Mouse (Mus musculus) heart, embryonic 14.5 days (tissue): ENCODE results near the gene Ociad2. TPM values are rescaled to one million over a fixed set of nuclear protein-coding genes. Genes with fewer than 3 reads are reported as not detected.

Experiments used
- ATAC-seq: fragments of 200-750 bp; cut with Nextera tagmentation; 2 replicates; pipeline ENCODE4 v1.8.0; 2017; ENCODE audit warnings: low read depth, moderate TSS enrichment; ENCODE audit not compliant: insufficient number of reproducible peaks, insufficient read depth, low FRiP score
- H3K27ac ChIP-seq, 2 experiments: fragments of 200-500 bp in 1 of 2; fragments of 300-500 bp in 1 of 2; sonication (generic) in 1 of 2; replicated peaks in 1 of 2; 2 replicates each; pipeline ENCODE4 v1.5.1; 2012 to 2014; ENCODE audit warnings: low read depth in 2 of 2, low read length in 2 of 2, control low read depth in 1 of 2, mild to moderate bottlenecking in 1 of 2, mixed read lengths in 1 of 2; ENCODE audit not compliant: control insufficient read depth in 1 of 2, insufficient read depth in 1 of 2
- H3K27me3 ChIP-seq: fragments of 300-500 bp; sonication (generic); 2 replicates; pipeline ENCODE4 v1.6.1; 2014; ENCODE audit warnings: mild to moderate bottlenecking, low read length, control low read depth; ENCODE audit not compliant: control insufficient read depth, insufficient read depth
- H3K36me3 ChIP-seq: fragments of 300-500 bp; sonication (generic); 2 replicates; pipeline ENCODE4 v1.6.1; 2014; ENCODE audit warnings: mild to moderate bottlenecking, control low read depth, low read length, mixed read lengths; ENCODE audit not compliant: control insufficient read depth, insufficient read depth
- H3K4me1 ChIP-seq, 2 experiments: fragments of 200-500 bp in 1 of 2; fragments of 300-500 bp in 1 of 2; sonication (generic) in 1 of 2; 2 replicates each; pipeline ENCODE4 v1.6.1; 2012 to 2014; ENCODE audit warnings: low read length in 2 of 2, control low read depth in 1 of 2, mixed read lengths in 1 of 2; ENCODE audit not compliant: control insufficient read depth in 2 of 2, insufficient read depth in 2 of 2
- H3K4me2 ChIP-seq: fragments of 300-500 bp; sonication (generic); 2 replicates; pipeline ENCODE4 v1.6.1; 2014; ENCODE audit warnings: mild to moderate bottlenecking, low read length
- H3K4me3 ChIP-seq, 2 experiments: fragments of 200-500 bp in 1 of 2; fragments of 300-500 bp in 1 of 2; sonication (generic) in 1 of 2; 2 replicates each; pipeline ENCODE4 v1.5.1; 2012 to 2014; ENCODE audit warnings: low read length in 2 of 2, mild to moderate bottlenecking in 2 of 2, control low read depth in 1 of 2, low read depth in 1 of 2, moderate library complexity in 1 of 2; ENCODE audit not compliant: control insufficient read depth in 1 of 2, insufficient read depth in 1 of 2
- H3K9ac ChIP-seq: fragments of 300-500 bp; sonication (generic); 2 replicates; pipeline ENCODE4 v1.6.1; 2014; ENCODE audit warnings: mild to moderate bottlenecking, low read length
- H3K9me3 ChIP-seq: fragments of 300-500 bp; sonication (generic); 2 replicates; pipeline ENCODE4 v1.6.1; 2016; ENCODE audit warnings: low read length, control low read depth; ENCODE audit not compliant: control insufficient read depth
- WGBS: fragments of 180-500 bp; shearing (Covaris S2); extraction: QIAGEN DNeasy Blood & Tissue Kit; methylation state at CpG from one replicate; pipeline ENCODE4 v1.1.7; 2014; 5-methylcytosine and 5-hydroxymethylcytosine counted together
- polyA plus RNA-seq: library from polyadenylated mRNA; unstranded; fragments of >200 nt; fragmentation: Nextera tagmentation; extraction: Ambion mirVana; gene quantifications from 2 replicates; pipeline ENCODE4 v1.2.1, GENCODE M21; 2014

Ociad2 gene
- polyA plus RNA-seq, 1 experiment from 2014 or later = 22.2 TPM

DNA sequence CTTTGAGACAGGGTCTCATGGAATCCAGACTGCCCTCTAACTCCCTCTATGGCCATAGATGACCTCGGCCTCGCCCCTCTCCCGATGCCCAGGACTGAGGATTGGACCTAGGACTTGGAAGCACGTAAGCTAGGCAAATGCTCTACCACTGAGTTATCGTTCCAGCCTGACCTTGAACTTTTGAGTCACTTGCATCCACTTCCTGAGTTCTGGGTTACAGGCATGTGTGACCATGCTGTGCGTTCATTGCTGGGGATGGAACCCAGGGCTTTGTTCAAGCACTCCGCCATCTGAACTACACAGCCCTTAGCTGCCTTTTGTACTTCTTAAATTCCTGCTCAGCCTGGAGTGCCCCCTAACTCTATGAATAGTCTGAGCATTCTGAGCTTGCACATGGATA is 35.7 kb upstream of the Ociad2 start:
- H3K36me3 ChIP-seq = no peaks in the 10 kb centered on the region
- 84% methylated on average over 7 of the region's 7 CpGs for WGBS
- H3K9ac ChIP-seq = no peak overlapping the region
- H3K4me1 ChIP-seq = 0 out of 4 replicates have a peak, but pooled peaks cover 0 to 2% of the 10 kb centered on the region in 2 experiments
- peaks cover 8% of the 10 kb centered on the region; the same call in 1 of the 2 replicates for H3K27me3 ChIP-seq
- H3K4me3 ChIP-seq = no peak overlapping the region
- H3K4me2 ChIP-seq = no peak overlapping the region
- ATAC-seq = no peak
- H3K9me3 ChIP-seq = no peaks in the 10 kb centered on the region
- no peak overlapping the region for H3K27ac ChIP-seq

DNA sequence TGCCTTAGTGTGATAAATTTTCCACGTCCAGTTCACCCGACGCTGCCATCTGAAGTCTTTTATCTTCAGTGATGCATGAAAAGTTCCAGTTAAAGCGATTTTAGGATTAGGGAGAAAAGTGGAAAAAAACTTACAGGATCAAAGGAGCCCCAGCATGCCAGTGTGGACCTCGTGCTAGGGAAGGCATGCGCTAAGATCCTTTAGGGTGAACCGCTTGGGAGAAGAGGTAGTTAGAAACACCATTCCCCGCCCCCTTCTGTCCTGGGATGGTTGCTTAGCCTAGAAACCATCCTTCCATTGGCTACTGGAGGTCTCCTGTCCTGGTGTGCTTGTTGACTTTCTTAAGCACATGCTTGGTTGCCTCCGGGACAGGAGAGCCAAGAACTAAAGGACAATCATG is 35.2 kb upstream of the Ociad2 start:
- ATAC-seq = no peak
- Histone ChIP-seq H3K9me3 (no peaks in the 10 kb centered on the region), H3K36me3 (no peaks in the 10 kb centered on the region), H3K4me3 (no peak overlapping the region), H3K27ac (no peak overlapping the region), H3K4me1 (0 out of 4 replicates have a peak, but pooled peaks cover 0 to 2% of the 10 kb centered on the region in 2 experiments), H3K27me3 (peaks cover 8% of the 10 kb centered on the region; the same call in 1 of the 2 replicates), H3K9ac (no peak overlapping the region), H3K4me2 (no peak overlapping the region)
- 74% methylated on average over 9 of the region's 9 CpGs for WGBS

DNA sequence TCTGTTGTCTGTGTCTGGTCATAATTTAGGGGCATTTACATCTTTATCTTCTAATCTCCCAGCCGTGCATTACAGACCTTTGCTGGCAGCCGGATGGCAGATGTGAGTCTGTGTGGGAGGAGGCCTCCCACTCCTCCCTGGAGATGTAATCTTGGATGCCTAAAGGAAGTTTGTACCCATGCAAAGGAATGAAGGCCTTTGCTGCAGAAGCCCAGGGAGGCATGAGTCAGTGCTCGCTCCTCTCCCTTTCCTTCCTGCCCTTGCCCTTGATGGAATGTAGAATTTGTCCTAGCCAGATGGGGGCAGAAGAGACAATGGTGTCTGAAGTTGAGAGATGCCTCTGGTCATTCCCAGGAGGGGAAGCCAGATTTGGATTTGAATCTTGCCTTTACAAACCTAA is 32.4 kb upstream of the Ociad2 start:
- Histone ChIP-seq H3K4me3 (no peak overlapping the region), H3K36me3 (no peaks in the 10 kb centered on the region), H3K27me3 (no peaks in the 10 kb centered on the region), H3K9me3 (no peaks in the 10 kb centered on the region), H3K4me2 (no peak overlapping the region), H3K9ac (no peak overlapping the region), H3K27ac (no peak overlapping the region), H3K4me1 (0 out of 4 replicates have a peak, but pooled peaks cover 0 to 2% of the 10 kb centered on the region in 2 experiments)
- ATAC-seq = no peak
- WGBS = 36% methylated on average over 3 of the region's 3 CpGs

DNA sequence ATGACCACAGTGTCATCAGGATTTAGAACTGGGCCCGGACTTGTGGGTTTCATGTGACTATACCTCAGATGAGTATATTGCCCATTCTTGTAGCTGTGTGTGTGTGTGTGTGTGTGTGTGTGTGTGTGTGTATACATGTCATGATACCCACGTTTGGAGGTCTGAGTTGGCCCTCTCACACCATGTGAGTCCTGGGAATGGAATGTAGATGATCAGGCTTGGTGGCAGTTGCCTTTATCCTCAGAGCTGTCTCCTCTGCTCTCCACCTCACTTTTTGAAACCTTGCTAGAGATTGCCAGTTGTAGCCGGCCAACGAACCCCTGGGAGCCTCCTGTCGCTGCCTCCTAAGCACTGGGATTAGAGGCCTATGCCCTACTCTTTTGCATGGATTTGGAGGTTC is 31.8 kb upstream of the Ociad2 start:
- no peak for ATAC-seq
- WGBS = 63% methylated on average over 5 of the region's 5 CpGs

DNA sequence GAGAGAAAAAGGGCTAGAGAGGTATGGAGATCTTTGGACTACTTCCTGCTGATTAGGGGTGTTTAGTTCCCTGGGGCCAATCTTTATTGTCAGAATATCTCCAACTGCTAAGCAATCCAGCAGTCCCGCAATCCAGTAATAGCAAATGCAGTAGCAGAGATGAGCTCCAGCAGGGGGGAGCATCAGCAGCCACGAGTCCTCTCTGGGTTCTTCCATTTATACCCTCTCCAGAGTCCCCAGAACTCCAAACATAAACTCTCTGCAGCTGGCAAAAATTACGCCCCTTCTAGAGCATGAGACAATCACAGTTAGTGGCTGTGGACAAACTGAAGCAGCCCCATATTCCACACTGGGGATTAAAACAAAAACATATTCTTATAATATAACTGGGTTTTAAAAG is 28.9 kb upstream of the Ociad2 start:
- Histone ChIP-seq H3K27ac (no peak overlapping the region), H3K4me1 (no peaks in the 10 kb centered on the region), H3K4me3 (no peak overlapping the region), H3K4me2 (no peak overlapping the region), H3K9ac (no peak overlapping the region), H3K36me3 (no peaks in the 10 kb centered on the region), H3K27me3 (no peaks in the 10 kb centered on the region), H3K9me3 (no peaks in the 10 kb centered on the region)
- ATAC-seq = no peak
- WGBS = 49% methylated on average over 3 of the region's 3 CpGs

More for the DNA sequence above, 31.8 kb upstream of the Ociad2 start:
- Histone ChIP-seq H3K36me3 (no peaks in the 10 kb centered on the region), H3K9ac (no peak overlapping the region), H3K4me2 (no peak overlapping the region), H3K27ac (no peak overlapping the region), H3K27me3 (no peaks in the 10 kb centered on the region), H3K9me3 (no peaks in the 10 kb centered on the region), H3K4me3 (no peak overlapping the region), H3K4me1 (0 out of 4 replicates have a peak, but pooled peaks cover 0 to under 1% of the 10 kb centered on the region in 2 experiments)

DNA sequence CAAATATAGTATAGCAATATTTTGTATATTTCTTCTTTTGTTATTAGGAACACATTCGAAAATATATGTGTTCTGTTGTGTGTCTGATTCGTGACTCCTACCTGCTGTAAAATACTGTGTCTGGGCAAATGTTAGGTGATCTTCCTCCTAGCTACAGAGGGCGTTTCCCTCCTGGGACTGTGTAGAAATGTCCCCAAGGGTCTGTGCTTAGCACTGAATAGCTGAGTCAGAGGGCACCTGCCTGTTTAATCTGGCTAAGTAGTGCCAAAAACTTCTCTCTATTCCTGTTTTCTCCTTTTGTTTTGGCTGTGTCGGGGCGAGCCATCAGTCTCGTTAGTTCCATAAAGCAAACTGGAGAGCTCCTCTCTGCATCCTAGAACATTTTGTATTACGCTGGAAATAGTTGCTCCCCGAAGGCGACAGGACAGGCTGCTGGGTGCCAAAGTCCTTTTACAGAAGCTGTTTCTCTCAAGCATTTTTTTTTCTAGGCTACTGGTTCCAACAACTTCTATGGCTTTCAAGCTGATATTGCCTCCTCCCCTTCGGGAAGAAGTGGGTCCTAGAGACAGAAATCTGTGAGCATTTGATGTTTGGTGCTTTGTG is 28.1 kb upstream of the Ociad2 start:
- H3K27ac ChIP-seq = no peak overlapping the region
- 69% methylated on average over 10 of the region's 10 CpGs for WGBS

DNA sequence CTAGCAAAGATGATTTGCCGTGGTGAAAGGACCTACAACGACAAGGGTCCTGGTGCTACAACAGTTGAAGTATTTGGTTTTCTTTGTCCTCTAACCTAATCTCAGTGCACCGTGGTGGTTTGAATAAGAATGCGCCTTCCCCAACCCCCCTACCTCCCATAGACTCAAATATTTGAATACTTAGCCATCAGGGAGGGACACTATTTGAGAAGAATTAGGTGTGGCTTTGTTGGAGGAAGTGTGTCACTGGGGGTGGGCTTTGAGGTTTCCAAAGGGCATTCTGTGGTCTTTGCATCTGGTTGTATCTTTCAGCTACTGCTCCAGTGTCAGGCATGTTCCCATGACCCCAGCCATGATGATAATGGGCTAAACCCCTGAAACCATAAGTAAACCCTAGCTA is 27.1 kb upstream of the Ociad2 start:
- no peaks in the 10 kb centered on the region for H3K27me3 ChIP-seq
- no peak overlapping the region for H3K27ac ChIP-seq
- no peak overlapping the region for H3K4me2 ChIP-seq
- no peak overlapping the region for H3K4me3 ChIP-seq
- no peak overlapping the region for H3K9ac ChIP-seq
- no peaks in the 10 kb centered on the region for H3K4me1 ChIP-seq
- ATAC-seq = no peak
- no peaks in the 10 kb centered on the region for H3K36me3 ChIP-seq
- no peaks in the 10 kb centered on the region for H3K9me3 ChIP-seq
- 72% methylated on average over 4 of the region's 4 CpGs for WGBS

More for the DNA sequence above, 28.1 kb upstream of the Ociad2 start:
- H3K9ac ChIP-seq = no peak overlapping the region
- no peaks in the 10 kb centered on the region for H3K27me3 ChIP-seq
- H3K9me3 ChIP-seq = no peaks in the 10 kb centered on the region
- H3K36me3 ChIP-seq = no peaks in the 10 kb centered on the region
- H3K4me2 ChIP-seq = no peak overlapping the region
- no peaks in the 10 kb centered on the region for H3K4me1 ChIP-seq
- H3K4me3 ChIP-seq = no peak overlapping the region
- ATAC-seq = no peak
